15 mouse cellular contexts compared by ENCODE assay signal in the genomic region with DNA sequence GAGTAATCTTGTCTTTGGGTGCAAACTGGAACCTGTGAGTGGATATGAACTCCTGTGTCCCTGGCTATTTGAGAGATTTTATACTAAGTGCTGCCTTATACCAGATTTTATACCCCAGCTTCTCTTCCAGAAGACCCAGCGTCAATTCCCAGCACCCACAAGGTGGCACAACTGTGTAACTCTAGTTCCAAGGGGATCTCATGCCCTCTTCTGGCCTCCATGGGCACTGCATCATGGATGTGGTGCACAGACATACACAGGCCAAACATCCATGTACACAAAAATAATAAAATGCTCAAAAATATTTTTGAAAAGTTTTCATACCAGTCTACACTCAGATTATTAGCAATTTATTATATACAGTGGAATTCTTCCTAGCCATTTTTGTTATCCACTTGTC. TPM values are rescaled to one million over a fixed set of nuclear protein-coding genes. Genes with fewer than 3 reads are reported as not detected.
DNase-seq lines count a peak whose midpoint lies in the region; ATAC-seq and TF ChIP-seq lines count a peak whose summit lies in the region.
"Had no signal": no experiment of that assay in that cellular context is flagged by ENCODE, and none has a peak within 500 bp of the region (broad histone marks: within the 10 kb centered on the region; RNA-seq: fewer than 3 reads in every experiment).

No protein-coding gene starts in this region.

- no peak for ATAC-seq in forebrain, postnatal 0 days
- no peak for ATAC-seq in liver, embryonic 11.5 days (replicated peaks; ENCODE audit: low FRiP score)
- ATAC-seq: intestine, embryonic 15.5 days had no signal

- H3K27me3 ChIP-seq in forebrain, postnatal 0 days (ENCODE audit: insufficient read depth, low read length), result no peaks in the 10 kb centered on the region
- no peaks in the 10 kb centered on the region for H3K27me3 ChIP-seq in forebrain, embryonic 10.5 days (ENCODE audit: poor library complexity, severe bottlenecking)
- no peaks in the 10 kb centered on the region for H3K27me3 ChIP-seq in liver, adult 2 months (ENCODE audit: control insufficient read depth, insufficient read depth, low read length)
- H3K27me3 ChIP-seq in liver, embryonic 11.5 days (replicated peaks; ENCODE audit: control insufficient read depth, insufficient read depth, low read length), result no peaks in the 10 kb centered on the region
- no peaks in the 10 kb centered on the region for H3K27me3 ChIP-seq in E14TG2a.4 (ENCODE audit: insufficient read depth, low read length)
- H3K27me3 ChIP-seq: embryonic facial prominence, embryonic 12.5 days; intestine, embryonic 15.5 days; neural tube, embryonic 13.5 days had no signal

- no peak overlapping the region for H3K4me2 ChIP-seq in forebrain, postnatal 0 days (ENCODE audit: low read depth)
- H3K4me2 ChIP-seq in liver, embryonic 11.5 days, result no peak overlapping the region
- H3K4me2 ChIP-seq: embryonic facial prominence, embryonic 12.5 days; intestine, embryonic 15.5 days; neural tube, embryonic 13.5 days had no signal

- H3K9me3 ChIP-seq in forebrain, postnatal 0 days (ENCODE audit: low read length), result no peaks in the 10 kb centered on the region
- H3K9me3 ChIP-seq in forebrain, embryonic 10.5 days, result peaks cover 13% of the 10 kb centered on the region; the same call in 1 of the 2 replicates
- H3K9me3 ChIP-seq in liver, embryonic 11.5 days (ENCODE audit: control insufficient read depth, low read length), result 0 out of 2 replicates have a peak, but pooled peaks cover 2% of the 10 kb centered on the region
- peaks cover 3% of the 10 kb centered on the region; the same call in 1 of the 2 replicates for H3K9me3 ChIP-seq in E14TG2a.4 (ENCODE audit: low read length)
- H3K9me3 ChIP-seq: embryonic facial prominence, embryonic 12.5 days; intestine, embryonic 15.5 days; neural tube, embryonic 13.5 days had no signal

- no peak overlapping the region for H3K4me3 ChIP-seq in forebrain, postnatal 0 days (ENCODE audit: low read depth, low read length)
- no peak overlapping the region for H3K4me3 ChIP-seq in forebrain, embryonic 10.5 days
- H3K4me3 ChIP-seq in liver, adult 2 months (ENCODE audit: insufficient read depth, low read depth, low read length), result no peak overlapping the region
- no peak overlapping the region for H3K4me3 ChIP-seq in liver, embryonic 11.5 days (ENCODE audit: low read depth, low read length)
- peak overlapping the region; percentile 77; the same call in 1 of the 2 replicates for H3K4me3 ChIP-seq in E14TG2a.4 (replicated peaks; ENCODE audit: low read length)
- no peak overlapping the region for H3K4me3 ChIP-seq in bone marrow, adult 2 months (replicated peaks; ENCODE audit: control insufficient read depth, low read depth, low read length)
- H3K4me3 ChIP-seq: embryonic facial prominence, embryonic 12.5 days; hindbrain, embryonic 10.5 days; intestine, embryonic 15.5 days; neural tube, embryonic 13.5 days had no signal

- H3K4me1 ChIP-seq in forebrain, postnatal 0 days (ENCODE audit: insufficient read depth), result no peaks in the 10 kb centered on the region
- H3K4me1 ChIP-seq in forebrain, embryonic 10.5 days, result peaks cover 9% of the 10 kb centered on the region
- H3K4me1 ChIP-seq in liver, adult 2 months (ENCODE audit: control insufficient read depth, insufficient read depth, low read length), result no peaks in the 10 kb centered on the region
- peaks cover 25% of the 10 kb centered on the region for H3K4me1 ChIP-seq in liver, embryonic 11.5 days (replicated peaks; ENCODE audit: control insufficient read depth, insufficient read depth, low read length)
- H3K4me1 ChIP-seq in E14TG2a.4 (replicated peaks; ENCODE audit: low read depth, low read length), result peaks cover 39% of the 10 kb centered on the region
- H3K4me1 ChIP-seq in bone marrow, adult 2 months (ENCODE audit: control insufficient read depth, insufficient read depth, low read length), result no peaks in the 10 kb centered on the region
- H3K4me1 ChIP-seq: embryonic facial prominence, embryonic 12.5 days; hindbrain, embryonic 10.5 days; intestine, embryonic 15.5 days; neural tube, embryonic 13.5 days had no signal

- TF ChIP-seq POLR2A in liver, adult 2 months (IDR thresholded peaks at IDR 0.05; ENCODE audit: extremely low read depth, insufficient read depth, low read length), result no peak
- TF ChIP-seq POLR2A in bone marrow, adult 2 months (IDR thresholded peaks at IDR 0.05; ENCODE audit: borderline replicate concordance, control insufficient read depth, low read depth, low read length), result no peak

- no peak overlapping the region for H3K27ac ChIP-seq in forebrain, postnatal 0 days (ENCODE audit: low read depth, low read length)
- no peak overlapping the region for H3K27ac ChIP-seq in forebrain, embryonic 10.5 days
- H3K27ac ChIP-seq in liver, adult 2 months (replicated peaks; ENCODE audit: insufficient read depth, low read depth, low read length), result no peak overlapping the region
- H3K27ac ChIP-seq in liver, embryonic 11.5 days (ENCODE audit: low read depth, low read length), result no peak overlapping the region
- H3K27ac ChIP-seq in bone marrow, adult 2 months (ENCODE audit: control insufficient read depth, insufficient read depth, low read depth, low read length, poor library complexity), result no peak overlapping the region
- H3K27ac ChIP-seq: embryonic facial prominence, embryonic 12.5 days; hindbrain, embryonic 10.5 days; intestine, embryonic 15.5 days; neural tube, embryonic 13.5 days had no signal

- WGBS in forebrain, postnatal 0 days, result 100% methylated on average over 1 of the region's 1 CpGs
- WGBS in forebrain, embryonic 10.5 days, result 95% methylated on average over 1 of the region's 1 CpGs
- 100% methylated on average over 1 of the region's 1 CpGs for WGBS in liver, adult 2 months
- WGBS in liver, embryonic 11.5 days, result 93% methylated on average over 1 of the region's 1 CpGs
- WGBS in bone marrow, adult 2 months, result 97% methylated on average over 1 of the region's 1 CpGs

- no peak overlapping the region for H3K9ac ChIP-seq in forebrain, postnatal 0 days
- H3K9ac ChIP-seq in liver, adult 2 months (ENCODE audit: low read depth, low read length), result no peak overlapping the region
- H3K9ac ChIP-seq in liver, embryonic 11.5 days (ENCODE audit: low read depth, low read length), result no peak overlapping the region
- H3K9ac ChIP-seq: embryonic facial prominence, embryonic 12.5 days; intestine, embryonic 15.5 days; neural tube, embryonic 13.5 days had no signal

- peak; percentile 29; the same call in 1 of the 2 replicates for TF ChIP-seq CTCF in forebrain, postnatal 0 days (IDR thresholded peaks at IDR 0.05; ENCODE audit: low read depth)
- TF ChIP-seq CTCF in liver, adult 2 months (IDR thresholded peaks at IDR 0.05; ENCODE audit: low read depth, low read length), result peak; percentile 37; the same call in 1 of the 2 replicates
- peak; percentile 74 for TF ChIP-seq CTCF in E14TG2a.4 (conservative IDR thresholded peaks at IDR 0.05; ENCODE audit: low read length)
- peak; percentile 35; the same call in 1 of the 2 replicates for TF ChIP-seq CTCF in bone marrow, adult 2 months (IDR thresholded peaks at IDR 0.05; ENCODE audit: control insufficient read depth, insufficient read depth, low read length)

- H3K36me3 ChIP-seq in forebrain, postnatal 0 days (ENCODE audit: insufficient read depth), result no peaks in the 10 kb centered on the region
- peaks cover 47% of the 10 kb centered on the region for H3K36me3 ChIP-seq in forebrain, embryonic 10.5 days (replicated peaks)
- peaks cover 2% of the 10 kb centered on the region; the same call in 1 of the 2 replicates for H3K36me3 ChIP-seq in liver, adult 2 months (ENCODE audit: control insufficient read depth, insufficient read depth, low read length)
- peaks cover 11% of the 10 kb centered on the region for H3K36me3 ChIP-seq in liver, embryonic 11.5 days (ENCODE audit: control insufficient read depth, insufficient read depth, low read length)
- peaks cover 21% of the 10 kb centered on the region for H3K36me3 ChIP-seq in E14TG2a.4 (ENCODE audit: insufficient read depth, low read length)
- H3K36me3 ChIP-seq: intestine, embryonic 15.5 days; neural tube, embryonic 13.5 days had no signal

- DNase-seq in forebrain, postnatal 0 days, result no peak
- DNase-seq in forebrain, embryonic 10.5 days (ENCODE audit: extremely low spot score, low spot score), result no peak
- DNase-seq in liver, adult 2 months (ENCODE audit: extremely low read depth, low read depth, low spot score), result no peak
- DNase-seq in liver, embryonic 11.5 days (ENCODE audit: low spot score), result no peak
- DNase-seq in layer of hippocampus, postnatal 10 days (ENCODE audit: low spot score in 2 of 2), result no peak
- no peak for DNase-seq in c-Kit-positive CD71-positive TER-119-positive erythroid progenitor cells, embryonic 14.5 days (ENCODE audit: low spot score)
- DNase-seq: cerebellum, adult 11 months; kidney, postnatal 36 days; thymus, postnatal 14 days had no signal

- no peaks in the 10 kb centered on the region; the same call in 1 of the 2 replicates for H3K79me2 ChIP-seq in liver, adult 2 months (ENCODE audit: control insufficient read depth, insufficient read depth, low read length)

RNA-seq across cellular contexts. Expression of a gene that starts 18.4 kb away (rescaled TPM):
- total RNA-seq in forebrain, postnatal 0 days (2014; rRNA removed), result 243 and 278 TPM in 2 replicates
- 58.7 and 95.6 TPM in 2 replicates for polyA plus RNA-seq in forebrain, postnatal 0 days (2015; fragmentation: Nextera tagmentation; extraction: Ambion mirVana)
- polyA plus RNA-seq in forebrain, embryonic 10.5 days (2016; fragmentation: Nextera tagmentation; extraction: Ambion mirVana), result 33.8 and 36.8 TPM in 2 replicates
- total RNA-seq in liver, adult 2 months (2014; rRNA removed), result 16.2 and 17.4 TPM in 2 replicates
- 2.3 and 2.6 TPM in 2 replicates for polyA plus RNA-seq in liver, adult 2 months (2012; rRNA removed)
- 30.5 and 31.2 TPM in 2 replicates for polyA plus RNA-seq in liver, embryonic 11.5 days (2014; fragmentation: Nextera tagmentation; extraction: Ambion mirVana)
- 12.5 and 16.8 TPM in 2 replicates for polyA plus RNA-seq in bone marrow, adult 2 months (2011; ENCODE audit: insufficient read depth, insufficient read length, low replicate concordance, missing spikeins)
- total RNA-seq in layer of hippocampus, postnatal 10 days (2021), result 100 to 1,000 TPM; 290 to 301 TPM

RNA-seq across cellular contexts. Expression of a gene that starts 51.6 kb away (rescaled TPM):
- total RNA-seq in forebrain, postnatal 0 days (2014; rRNA removed), result 20.7 and 34.7 TPM in 2 replicates
- 28.8 and 29.3 TPM in 2 replicates for polyA plus RNA-seq in forebrain, postnatal 0 days (2015; fragmentation: Nextera tagmentation; extraction: Ambion mirVana)
- polyA plus RNA-seq in forebrain, embryonic 10.5 days (2016; fragmentation: Nextera tagmentation; extraction: Ambion mirVana), result 56.7 and 56.9 TPM in 2 replicates
- 33.9 and 44.2 TPM in 2 replicates for total RNA-seq in liver, adult 2 months (2014; rRNA removed)
- polyA plus RNA-seq in liver, adult 2 months (2012; rRNA removed), result 41.0 and 56.6 TPM in 2 replicates
- polyA plus RNA-seq in liver, embryonic 11.5 days (2014; fragmentation: Nextera tagmentation; extraction: Ambion mirVana), result 66.4 and 79.6 TPM in 2 replicates
- 25.0 and 26.6 TPM in 2 replicates for polyA plus RNA-seq in bone marrow, adult 2 months (2011; ENCODE audit: insufficient read depth, insufficient read length, low replicate concordance, missing spikeins)
- 10 to 100 TPM; 52.0 to 57.0 TPM for total RNA-seq in layer of hippocampus, postnatal 10 days (2021)
